Mouse (Mus musculus) midbrain, embryonic 11.5 days (tissue): ENCODE measurements around the gene Atpif1. TPM values are rescaled to one million over a fixed set of nuclear protein-coding genes. Genes with fewer than 3 reads are reported as not detected.

Experiments
- ATAC-seq: fragments of 200-750 bp; cut with Nextera tagmentation; 2 replicates; pipeline ENCODE4 v1.8.0; 2017; ENCODE audit warnings: moderate TSS enrichment, moderate library complexity; ENCODE audit not compliant: low FRiP score
- DNase-seq: peaks from one replicate; pipeline ENCODE4 v3.0.0; 2015; ENCODE audit warnings: low spot score; ENCODE audit errors: missing footprints
- H3K27ac ChIP-seq: fragments of 300-500 bp; sonication (generic); 2 replicates; pipeline ENCODE4 v1.5.1; 2014; ENCODE audit warnings: low read depth, low read length
- H3K27me3 ChIP-seq: fragments of 300-500 bp; sonication (generic); 2 replicates; pipeline ENCODE4 v1.6.1; 2014; ENCODE audit warnings: mild to moderate bottlenecking, low read length, moderate library complexity, mixed read lengths; ENCODE audit not compliant: control insufficient read depth, insufficient read depth
- H3K36me3 ChIP-seq: fragments of 300-500 bp; sonication (generic); 2 replicates; pipeline ENCODE4 v1.6.1; 2014; ENCODE audit warnings: mild to moderate bottlenecking, low read length, moderate library complexity, mixed read lengths; ENCODE audit not compliant: control insufficient read depth, insufficient read depth
- H3K4me1 ChIP-seq: fragments of 300-500 bp; sonication (generic); 2 replicates; pipeline ENCODE4 v1.6.1; 2014; ENCODE audit warnings: low read length; ENCODE audit not compliant: control insufficient read depth, insufficient read depth
- H3K4me2 ChIP-seq: fragments of 300-500 bp; sonication (generic); 2 replicates; pipeline ENCODE4 v1.6.1; 2014; ENCODE audit warnings: mild to moderate bottlenecking, moderate library complexity
- H3K4me3 ChIP-seq: fragments of 300-500 bp; sonication (generic); 2 replicates; pipeline ENCODE4 v1.5.1; 2014; ENCODE audit warnings: low read depth, low read length
- H3K9ac ChIP-seq: fragments of 300-500 bp; sonication (generic); 2 replicates; pipeline ENCODE4 v1.6.1; 2014; ENCODE audit warnings: low read length
- H3K9me3 ChIP-seq: fragments of 300-500 bp; sonication (generic); 2 replicates; pipeline ENCODE4 v1.6.1; 2016; ENCODE audit warnings: low read length; ENCODE audit not compliant: control insufficient read depth
- WGBS: fragments of 180-500 bp; shearing (Covaris S2); extraction: QIAGEN DNeasy Blood & Tissue Kit; methylation state at CpG from one replicate; pipeline ENCODE4 v1.1.7; 2014; 5-methylcytosine and 5-hydroxymethylcytosine counted together
- polyA plus RNA-seq: library from polyadenylated mRNA; unstranded; fragments of >200 nt; fragmentation: Nextera tagmentation; extraction: Ambion mirVana; gene quantifications from 2 replicates; pipeline ENCODE4 v1.2.1, GENCODE M21; 2014

Gene Atpif1
- 1,016 and 1,079 TPM in 2 replicates for polyA plus RNA-seq

GRCm38 (mm10) chr4:132532981-132533916 lies at the start of gene Atpif1:
TSS of gene Atpif1 (minus strand) at chr4:132533659.
- WGBS, result under 1% methylated on average over 63 of the region's 63 CpGs
- peak within 1 kb of the TSS; percentile 57 for H3K4me3 ChIP-seq
- peak; percentile 84 for ATAC-seq

GRCm38 (mm10) chr4:132574809-132575347 lies 41.4 kb upstream of the Atpif1 start:
- H3K4me3 ChIP-seq, result no peak overlapping the region
- 95% methylated on average over 1 of the region's 1 CpGs for WGBS
- DNase-seq, result no peak
- no peak overlapping the region for H3K4me2 ChIP-seq
- no peaks in the 10 kb centered on the region for H3K9me3 ChIP-seq
- no peak overlapping the region for H3K27ac ChIP-seq
- no peaks in the 10 kb centered on the region for H3K36me3 ChIP-seq
- no peaks in the 10 kb centered on the region for H3K4me1 ChIP-seq
- no peaks in the 10 kb centered on the region for H3K27me3 ChIP-seq
- ATAC-seq, result no peak
- no peak overlapping the region for H3K9ac ChIP-seq

More at GRCm38 (mm10) chr4:132532981-132533916, at the start of gene Atpif1:
- H3K36me3 ChIP-seq, result peaks cover 6% of the 10 kb centered on the region; the same call in 1 of the 2 replicates
- no peaks in the 10 kb centered on the region for H3K9me3 ChIP-seq
- peak within 1 kb of the TSS; percentile 71 for H3K27ac ChIP-seq
- peak; percentile 97 for DNase-seq
- peak within 1 kb of the TSS; percentile 80 for H3K9ac ChIP-seq
- H3K4me2 ChIP-seq, result peak within 1 kb of the TSS; percentile 82
- peaks cover 24% of the 10 kb centered on the region for H3K4me1 ChIP-seq
- no peaks in the 10 kb centered on the region for H3K27me3 ChIP-seq

DNA sequence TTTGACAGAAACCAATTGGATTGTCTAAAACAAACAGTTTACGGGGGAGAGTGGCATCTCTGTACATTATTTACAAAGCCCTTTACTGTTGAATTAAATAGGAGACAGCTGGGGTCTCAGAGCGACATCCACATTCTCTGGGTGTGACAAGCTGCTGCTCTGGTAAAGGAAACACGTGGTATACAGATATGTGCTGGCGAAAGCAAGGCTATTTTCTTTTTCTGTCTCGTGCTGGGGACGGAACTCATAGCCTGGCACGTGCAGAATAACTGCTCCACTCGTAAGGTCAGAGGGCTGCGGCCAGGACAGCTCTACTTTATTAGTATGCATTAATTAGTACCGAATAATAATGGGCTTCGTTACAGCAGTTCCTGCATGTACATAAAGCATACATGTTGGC lies 39.9 kb upstream of the Atpif1 start:
- no peak overlapping the region for H3K27ac ChIP-seq
- H3K4me1 ChIP-seq, result no peaks in the 10 kb centered on the region
- DNase-seq, result no peak
- H3K4me2 ChIP-seq, result no peak overlapping the region
- ATAC-seq, result no peak
- no peaks in the 10 kb centered on the region for H3K36me3 ChIP-seq
- H3K9me3 ChIP-seq, result peaks cover 2% of the 10 kb centered on the region; the same call in 1 of the 2 replicates
- WGBS, result 80% methylated on average over 11 of the region's 11 CpGs
- H3K27me3 ChIP-seq, result no peaks in the 10 kb centered on the region
- H3K9ac ChIP-seq, result no peak overlapping the region
- H3K4me3 ChIP-seq, result no peak overlapping the region

DNA sequence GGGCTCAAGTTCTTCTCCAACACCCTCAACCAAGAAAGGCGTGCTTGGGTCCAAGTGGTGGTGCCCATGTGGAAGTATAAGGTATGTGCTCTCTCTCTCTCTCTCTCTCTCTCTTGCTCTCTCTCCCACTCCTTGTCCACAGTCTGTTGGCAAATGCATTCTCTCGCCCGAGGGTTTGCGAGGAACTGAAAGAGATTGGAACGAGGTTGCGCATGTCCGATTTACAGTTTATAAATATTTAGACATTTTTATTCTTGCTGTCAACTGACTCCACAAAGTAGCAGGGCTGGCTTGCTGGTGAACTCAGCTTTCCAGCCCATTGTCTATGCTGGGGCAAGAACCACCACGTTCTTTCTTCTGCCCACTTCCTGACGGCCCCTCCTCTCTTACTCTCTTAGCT lies 37.7 kb upstream of the Atpif1 start:
- Histone ChIP-seq H3K27me3 (no peaks in the 10 kb centered on the region), H3K4me3 (no peak overlapping the region), H3K27ac (no peak overlapping the region), H3K36me3 (no peaks in the 10 kb centered on the region), H3K4me2 (no peak overlapping the region), H3K9me3 (peaks cover 2% of the 10 kb centered on the region; the same call in 1 of the 2 replicates), H3K9ac (no peak overlapping the region), H3K4me1 (no peaks in the 10 kb centered on the region)
- DNase-seq (no peak), ATAC-seq (no peak)
- 85% methylated on average over 9 of the region's 9 CpGs for WGBS

- Histone ChIP-seq H3K27ac (no peak overlapping the region), H3K9ac (no peak overlapping the region), H3K4me1 (no peaks in the 10 kb centered on the region), H3K9me3 (peaks cover 2% of the 10 kb centered on the region; the same call in 1 of the 2 replicates), H3K36me3 (no peaks in the 10 kb centered on the region), H3K27me3 (no peaks in the 10 kb centered on the region), H3K4me3 (no peak overlapping the region), H3K4me2 (no peak overlapping the region)
- ATAC-seq, result no peak
- DNase-seq, result no peak
- whole genome bisulfite sequencing, result 89% methylated on average over 5 of the region's 5 CpGs
Measured at GRCm38 (mm10) chr4:132569115-132569514, 35.7 kb upstream of the Atpif1 start.

DNA sequence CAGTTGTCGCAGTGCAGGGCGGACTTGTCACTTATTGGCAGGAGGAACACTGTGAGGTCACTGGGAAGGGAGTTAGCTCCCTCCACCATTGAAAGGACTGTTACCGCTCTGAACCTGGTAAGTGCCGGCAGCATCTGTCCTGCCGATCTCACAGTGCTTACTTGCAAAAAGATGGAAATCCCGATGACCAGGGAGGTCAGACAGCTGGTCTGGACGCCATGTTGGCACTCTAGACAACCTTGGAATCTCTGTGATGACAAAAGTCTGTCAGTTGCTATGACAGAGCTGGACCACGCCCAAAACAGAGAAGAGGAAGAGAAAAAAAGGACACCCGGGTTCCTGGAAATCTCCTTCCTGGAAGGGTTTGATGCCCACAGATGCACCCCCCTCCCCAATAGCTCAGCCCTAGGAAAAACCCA lies 33.9 kb upstream of the Atpif1 start:
- no peaks in the 10 kb centered on the region for H3K27me3 ChIP-seq
- no peak for ATAC-seq
- H3K9ac ChIP-seq, result no peak overlapping the region
- H3K36me3 ChIP-seq, result no peaks in the 10 kb centered on the region
- 75% methylated on average over 9 of the region's 9 CpGs for WGBS
- DNase-seq, result no peak
- H3K4me1 ChIP-seq, result no peaks in the 10 kb centered on the region
- H3K27ac ChIP-seq, result no peak overlapping the region
- H3K4me3 ChIP-seq, result no peak overlapping the region
- H3K9me3 ChIP-seq, result peaks cover 2% of the 10 kb centered on the region; the same call in 1 of the 2 replicates
- no peak overlapping the region for H3K4me2 ChIP-seq

DNA sequence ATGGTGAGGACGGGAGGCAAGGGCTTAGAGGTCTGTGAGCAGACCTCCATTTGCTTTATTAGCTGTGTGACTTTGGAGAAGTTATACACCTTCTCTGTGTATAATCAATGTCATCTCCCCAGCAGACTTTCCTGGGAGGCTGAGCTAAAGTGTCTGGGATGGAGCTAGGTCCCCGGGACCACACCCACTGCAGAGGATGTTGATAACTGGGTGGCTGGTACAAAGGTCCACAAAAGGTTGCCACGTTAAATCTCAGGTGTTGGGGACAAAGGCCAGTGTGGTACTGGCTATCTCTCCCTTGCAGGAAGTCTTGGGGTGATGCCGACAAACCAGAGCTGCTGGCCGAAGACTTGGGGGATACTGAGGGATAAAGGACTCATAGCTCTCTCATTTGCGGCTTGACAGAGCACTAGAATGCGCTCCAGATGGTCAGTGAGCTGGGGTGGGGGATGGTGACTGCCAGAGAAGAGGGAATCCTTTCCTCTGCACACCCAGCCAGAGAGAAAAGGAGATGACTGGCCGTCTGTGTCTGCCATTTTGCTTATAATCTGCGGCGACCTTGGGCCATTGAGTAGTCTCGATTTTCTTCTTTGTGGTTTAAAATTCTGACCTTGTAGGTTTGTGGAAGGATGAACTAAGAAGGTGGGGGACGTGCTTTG lies 31.8 kb upstream of the Atpif1 start:
- Histone ChIP-seq H3K27ac (no peak overlapping the region), H3K4me2 (no peak overlapping the region), H3K27me3 (no peaks in the 10 kb centered on the region), H3K4me3 (no peak overlapping the region), H3K36me3 (no peaks in the 10 kb centered on the region), H3K4me1 (no peaks in the 10 kb centered on the region), H3K9me3 (peaks cover 2% of the 10 kb centered on the region; the same call in 1 of the 2 replicates), H3K9ac (no peak overlapping the region)
- DNase-seq (no peak), ATAC-seq (no peak)
- 83% methylated on average over 12 of the region's 12 CpGs for WGBS

- no peak for ATAC-seq
- no peak within 1 kb of the TSS for H3K27ac ChIP-seq
- DNase-seq, result no peak
- H3K9me3 ChIP-seq, result no peaks in the 10 kb centered on the region
- no peak within 1 kb of the TSS for H3K4me2 ChIP-seq
- no peaks in the 10 kb centered on the region for H3K4me1 ChIP-seq
- WGBS, result 46% methylated on average over 4 of the region's 4 CpGs
- H3K27me3 ChIP-seq, result no peaks in the 10 kb centered on the region
- H3K4me3 ChIP-seq, result no peak within 1 kb of the TSS
- no peaks in the 10 kb centered on the region for H3K36me3 ChIP-seq
- no peak within 1 kb of the TSS for H3K9ac ChIP-seq
Measured at GRCm38 (mm10) chr4:132563965-132564364, 30.5 kb upstream of the Atpif1 start, which contains the start of gene Ptafr. TSS of gene Ptafr (plus strand) at chr4:132564067.
